Mouse (Mus musculus) ovary, postnatal 14 days (tissue): ENCODE measurements around the gene Qser1.
"Not testable (repeated sequence)": the region's sequence is repeated elsewhere in the genome, so short reads cannot be mapped to it uniquely, and the experiment has no call there.

ENCODE experiments used
- DNase-seq: peaks from one replicate; pipeline ENCODE4 v3.0.0; 2022; ENCODE audit warnings: low spot score

Gene Qser1

DNA sequence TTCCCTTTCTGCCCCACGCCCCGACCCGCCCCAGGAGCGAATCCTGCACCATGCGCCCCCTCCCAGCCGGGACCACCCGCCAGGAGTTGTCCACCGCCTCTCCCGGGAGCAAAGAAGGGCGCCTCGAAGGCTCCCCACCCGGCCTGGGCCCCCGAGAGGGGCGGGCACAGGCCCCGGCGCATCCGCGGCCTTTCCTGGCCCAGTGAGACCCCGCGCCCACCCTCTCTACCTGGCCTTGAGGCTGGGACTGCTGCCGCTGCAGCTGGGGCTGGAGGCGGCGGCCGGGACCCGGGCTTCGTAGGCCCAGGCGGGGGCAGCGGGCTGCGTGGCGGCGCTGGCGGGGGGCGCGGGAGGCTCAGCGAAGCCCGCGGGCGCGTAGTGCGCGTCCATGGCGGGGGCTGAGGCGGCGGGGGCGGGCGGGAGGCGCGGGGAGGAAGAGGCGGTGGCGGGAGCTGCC lies at the start of gene Qser1:
Qser1 (minus strand) TSS at position 390 of the 457 bp plus-strand sequence.
- DNase-seq, result no peak

GRCm38 (mm10) chr2:104864176-104864860 lies 47.8 kb upstream of the Qser1 start:
- no peak for DNase-seq

GRCm38 (mm10) chr2:104860426-104860825 lies 43.9 kb upstream of the Qser1 start:
- DNase-seq, result no peak

DNA sequence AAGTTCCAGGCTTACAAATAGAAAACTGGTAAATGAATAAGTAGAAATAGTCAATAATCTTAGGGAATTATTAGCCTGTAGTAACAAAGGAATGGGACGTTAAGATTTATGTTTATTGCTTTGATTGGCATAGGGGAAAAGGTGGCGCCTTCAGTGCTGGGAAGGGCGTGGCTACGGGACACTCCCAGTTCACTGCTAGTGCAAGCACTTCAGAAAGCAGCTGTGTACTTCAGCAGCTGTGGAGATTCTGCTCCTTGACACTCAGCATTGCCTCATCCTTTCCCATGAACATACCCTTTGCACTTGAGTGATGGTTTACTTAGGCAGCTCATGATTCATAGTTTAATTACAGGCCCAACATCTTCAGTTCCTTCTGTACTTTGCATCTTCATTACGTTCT lies 42.5 kb upstream of the Qser1 start:
- no peak for DNase-seq

DNA sequence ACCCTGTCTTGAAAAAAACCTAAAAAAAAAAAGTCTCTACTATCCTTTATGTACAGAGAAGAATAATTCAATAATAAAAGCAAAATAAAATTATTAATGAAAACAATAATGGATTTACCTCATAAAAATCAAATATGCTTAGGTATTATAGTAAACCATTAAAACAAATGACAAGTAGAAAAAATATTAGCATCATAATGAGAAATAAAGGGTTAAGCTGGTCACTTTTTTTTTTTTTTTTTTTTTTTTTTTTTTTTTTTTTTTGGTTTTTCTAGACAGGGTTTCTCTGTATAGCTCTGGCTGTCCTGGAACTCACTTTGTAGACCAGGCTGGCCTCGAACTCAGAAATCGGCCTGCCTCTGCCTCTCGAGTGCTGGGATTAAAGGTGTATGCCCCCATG lies 41.5 kb upstream of the Qser1 start:
- not testable (repeated sequence) for DNase-seq

- DNase-seq, result no peak
Observed at GRCm38 (mm10) chr2:104856218-104856617, 39.7 kb upstream of the Qser1 start.

GRCm38 (mm10) chr2:104855732-104856131 lies 39.2 kb upstream of the Qser1 start:
- no peak for DNase-seq

- no peak for DNase-seq
Observed at GRCm38 (mm10) chr2:104854836-104855235, 38.3 kb upstream of the Qser1 start.

- no peak for DNase-seq
Observed at GRCm38 (mm10) chr2:104852546-104852945, 36.0 kb upstream of the Qser1 start.

DNA sequence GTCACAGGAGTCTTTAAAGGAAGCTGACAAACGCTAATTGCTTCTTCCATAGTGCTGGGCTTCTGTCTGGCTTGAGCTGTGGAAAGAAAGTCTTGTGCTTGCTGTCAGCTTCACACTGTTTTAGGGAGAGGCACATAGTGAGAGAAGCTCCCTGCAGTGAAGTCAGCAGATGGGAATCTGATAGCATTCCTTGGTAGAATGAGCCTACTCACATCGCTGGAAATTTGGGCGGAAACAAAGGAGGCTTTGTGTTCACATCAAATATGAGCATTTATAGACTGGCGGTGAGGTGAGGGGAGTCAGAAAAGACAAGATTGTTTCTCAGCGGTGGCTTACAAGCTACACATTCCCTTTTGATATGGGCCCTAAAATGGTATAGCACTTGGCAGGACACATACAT lies 35.1 kb upstream of the Qser1 start:
- DNase-seq, result no peak

- DNase-seq, result no peak
Observed at GRCm38 (mm10) chr2:104849991-104850359, 33.4 kb upstream of the Qser1 start.

DNA sequence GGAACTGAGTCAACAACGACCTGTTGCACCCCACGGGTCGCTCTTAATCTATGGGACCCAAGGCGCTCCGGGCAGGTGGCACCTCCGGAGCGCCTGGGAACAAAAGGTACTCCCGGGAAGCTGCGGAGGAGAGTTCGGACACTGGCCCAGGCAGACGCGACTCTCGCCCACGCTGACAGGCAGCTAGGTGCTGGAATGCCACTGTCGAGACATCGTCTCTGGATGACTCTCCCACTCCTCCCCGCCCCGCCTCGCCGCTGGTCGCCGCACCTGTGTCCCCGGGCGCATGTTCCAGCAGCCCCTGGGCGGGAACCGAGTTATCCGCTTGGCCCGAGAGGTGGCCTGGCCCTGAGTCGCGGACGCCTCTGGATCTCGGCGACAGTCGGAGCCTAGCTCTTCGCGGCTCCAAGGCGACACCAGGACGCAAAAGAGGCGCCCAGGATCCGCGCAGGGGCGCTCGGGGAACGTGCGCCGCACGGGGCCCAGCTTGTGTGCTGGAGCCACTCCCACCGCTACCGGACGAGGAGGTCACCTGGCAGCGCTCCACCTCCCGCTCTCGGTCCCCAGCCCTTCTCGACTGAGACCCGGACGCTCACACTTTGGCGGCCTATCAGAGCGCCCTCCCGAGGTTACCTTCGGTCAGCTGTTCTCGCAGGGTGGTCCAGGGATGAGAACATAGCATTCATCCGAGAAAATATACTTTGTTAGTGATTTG lies 32.9 kb upstream of the Qser1 start, which contains the start of gene Prrg4:
Prrg4 (minus strand) TSS at position 601 of the 715 bp plus-strand sequence.
- peak; percentile 37 for DNase-seq

GRCm38 (mm10) chr2:104848235-104849161 lies 31.9 kb upstream of the Qser1 start:
- no peak for DNase-seq

- no peak for DNase-seq
Observed at GRCm38 (mm10) chr2:104847645-104848044, 31.1 kb upstream of the Qser1 start.

DNA sequence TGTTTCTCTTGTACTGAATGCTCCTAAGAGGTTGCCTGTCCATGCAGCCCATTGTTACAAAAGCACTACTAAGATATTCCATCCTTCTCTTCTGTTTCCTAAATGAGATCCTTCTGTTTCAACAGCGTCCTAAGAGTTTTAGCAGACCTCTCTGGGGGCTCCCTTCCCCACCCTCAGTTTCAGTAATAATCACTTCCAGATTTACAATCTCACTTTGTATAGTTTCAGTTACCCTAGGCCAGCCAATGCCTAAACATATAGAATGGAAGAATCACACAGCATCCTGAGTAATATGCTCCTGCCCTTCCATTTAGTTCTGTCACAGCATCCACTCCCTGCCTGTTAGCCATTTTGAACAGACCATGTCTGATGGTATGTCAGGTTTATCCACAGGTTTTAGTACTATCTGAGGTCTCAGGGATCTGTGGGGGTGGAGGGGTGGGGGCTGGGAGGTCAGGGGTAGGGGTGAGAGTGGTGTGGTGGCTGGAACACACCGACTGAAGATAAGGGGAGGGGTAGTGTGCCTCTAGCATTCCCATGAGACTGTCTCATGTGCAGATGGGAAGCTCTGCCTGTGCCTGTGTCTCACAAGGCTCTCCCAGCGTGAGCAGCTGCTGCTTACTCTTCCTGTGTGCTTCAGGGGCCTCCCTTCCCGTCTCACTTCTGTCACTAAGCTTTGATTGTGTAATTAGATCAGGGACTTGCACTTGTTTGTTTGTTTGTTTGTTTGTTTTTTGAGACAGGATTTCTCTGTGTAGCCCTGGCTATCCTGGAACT lies 30.3 kb upstream of the Qser1 start:
- DNase-seq, result no peak

GRCm38 (mm10) chr2:104842559-104842958 lies 26.0 kb upstream of the Qser1 start:
- DNase-seq, result no peak

- no peak for DNase-seq
Observed at GRCm38 (mm10) chr2:104841736-104842135, 25.2 kb upstream of the Qser1 start.

DNA sequence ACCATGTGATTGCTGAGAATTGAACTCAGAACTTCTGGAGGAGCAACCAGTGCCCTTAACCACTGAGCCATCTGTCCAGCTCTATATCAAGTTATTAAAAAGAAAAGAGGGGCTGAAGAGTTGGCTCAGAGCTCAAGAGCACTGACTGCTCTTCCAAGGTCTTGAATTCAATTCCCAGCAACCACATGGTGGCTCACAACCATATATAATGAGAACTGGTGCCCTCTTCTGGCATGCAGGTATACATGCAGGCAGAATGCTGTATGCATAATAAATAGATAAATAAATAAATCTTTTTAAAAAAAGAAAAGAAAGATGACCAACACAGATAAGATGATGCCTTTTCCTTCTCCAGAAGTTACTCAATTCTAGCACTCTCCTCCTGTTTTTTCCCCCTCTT lies 24.4 kb upstream of the Qser1 start:
- no peak for DNase-seq

- DNase-seq, result no peak
Observed at GRCm38 (mm10) chr2:104832486-104832885, 15.9 kb upstream of the Qser1 start.

GRCm38 (mm10) chr2:104826191-104826590 lies 9.6 kb upstream of the Qser1 start:
- DNase-seq, result no peak

- DNase-seq, result not testable (repeated sequence)
Observed at GRCm38 (mm10) chr2:104818763-104819162, 2.2 kb upstream of the Qser1 start.
